Mouse (Mus musculus) embryonic facial prominence, embryonic 11.5 days (tissue): ENCODE results near the gene Fam118a. TPM values are rescaled to one million over a fixed set of nuclear protein-coding genes. Genes with fewer than 3 reads are reported as not detected.

Experiments
- ATAC-seq: fragments of 200-750 bp; cut with Nextera tagmentation; replicated peaks from 2 replicates; pipeline ENCODE4 v1.8.0; 2017; ENCODE audit warnings: low read depth; ENCODE audit not compliant: insufficient number of reproducible peaks, low FRiP score, low TSS enrichment
- DNase-seq: peaks from one replicate; pipeline ENCODE4 v3.0.0-alpha.2; 2015; ENCODE audit warnings: low spot score
- H3K27ac ChIP-seq: fragments of 300-500 bp; sonication (generic); replicated peaks from 2 replicates; pipeline ENCODE4 v1.5.1; 2014; ENCODE audit warnings: mild to moderate bottlenecking, low read depth, low read length, control low read depth
- H3K27me3 ChIP-seq: fragments of 300-500 bp; sonication (generic); 2 replicates; pipeline ENCODE4 v1.6.1; 2014; ENCODE audit warnings: mild to moderate bottlenecking, low read length, moderate library complexity, mixed read lengths; ENCODE audit not compliant: control insufficient read depth, insufficient read depth
- H3K36me3 ChIP-seq: fragments of 300-500 bp; sonication (generic); replicated peaks from 2 replicates; pipeline ENCODE4 v1.6.1; 2014; ENCODE audit warnings: low read depth, mild to moderate bottlenecking, low read length, moderate library complexity, mixed read lengths; ENCODE audit not compliant: control insufficient read depth, insufficient read depth
- H3K4me1 ChIP-seq: fragments of 300-500 bp; sonication (generic); 2 replicates; pipeline ENCODE4 v1.6.1; 2014; ENCODE audit warnings: low read length, mixed read lengths; ENCODE audit not compliant: control insufficient read depth, insufficient read depth
- H3K4me2 ChIP-seq: fragments of 300-500 bp; sonication (generic); 2 replicates; pipeline ENCODE4 v1.6.1; 2014; ENCODE audit warnings: low read depth, mild to moderate bottlenecking, control low read depth, low read length, moderate library complexity
- H3K4me3 ChIP-seq: fragments of 300-500 bp; sonication (generic); 2 replicates; pipeline ENCODE4 v1.5.1; 2014; ENCODE audit warnings: low read depth, low read length, control low read depth
- H3K9ac ChIP-seq: fragments of 300-500 bp; sonication (generic); replicated peaks from 2 replicates; pipeline ENCODE4 v1.6.1; 2014; ENCODE audit warnings: mild to moderate bottlenecking, control low read depth, low read length
- H3K9me3 ChIP-seq: fragments of 300-500 bp; sonication (generic); replicated peaks from 2 replicates; pipeline ENCODE4 v1.6.1; 2016; ENCODE audit warnings: mild to moderate bottlenecking, low read length, inconsistent platforms, mixed read lengths; ENCODE audit not compliant: control insufficient read depth
- WGBS: fragments of 180-500 bp; shearing (Covaris S2); extraction: QIAGEN DNeasy Blood & Tissue Kit; methylation state at CpG from one replicate; pipeline ENCODE4 v1.1.7; 2014; 5-methylcytosine and 5-hydroxymethylcytosine counted together
- polyA plus RNA-seq: library from polyadenylated mRNA; unstranded; fragments of >200 nt; fragmentation: Nextera tagmentation; extraction: Ambion mirVana; gene quantifications from 2 replicates; pipeline ENCODE4 v1.2.1, GENCODE M21; 2014

The Fam118a gene
- polyA plus RNA-seq, 1 experiment from 2014 or later = 26.3 TPM

DNA sequence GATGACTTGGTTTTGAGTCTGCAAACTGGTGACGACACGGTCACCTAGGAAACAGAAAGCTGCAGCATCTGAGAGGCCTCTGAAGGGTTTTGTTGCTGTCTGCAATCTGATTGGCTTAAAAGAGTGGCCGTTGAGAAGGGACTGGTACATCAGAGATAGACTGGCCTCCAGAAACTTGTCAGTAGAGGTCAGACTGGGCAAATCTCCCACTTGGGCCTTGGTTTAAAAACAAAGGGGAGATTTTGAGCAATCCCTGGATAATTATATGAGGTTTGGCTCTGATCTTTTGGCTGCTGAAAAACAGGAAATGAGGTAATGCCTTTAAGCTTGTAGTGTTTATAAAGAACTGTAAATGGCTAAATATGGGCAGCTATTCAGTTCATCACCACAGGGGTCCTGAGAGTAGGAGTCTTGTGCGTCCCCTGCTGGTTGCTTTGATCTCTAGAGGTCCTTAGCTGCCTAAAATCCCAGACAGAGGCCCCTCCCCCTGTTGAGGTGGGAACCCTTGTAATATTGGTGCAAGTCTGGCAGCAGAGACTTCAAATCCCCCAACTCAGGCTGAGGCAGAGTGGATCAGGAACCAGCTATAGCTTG is 13.7 kb downstream of the Fam118a start:
- Histone ChIP-seq H3K4me1 (no peaks in the 10 kb centered on the region), H3K9me3 (no peaks in the 10 kb centered on the region), H3K4me2 (no peak overlapping the region), H3K27me3 (no peaks in the 10 kb centered on the region), H3K27ac (no peak overlapping the region), H3K9ac (no peak overlapping the region), H3K36me3 (no peaks in the 10 kb centered on the region), H3K4me3 (no peak overlapping the region)
- peak; percentile 83 for DNase-seq
- no peak; the same call in 1 of the 2 replicates for ATAC-seq
- 13% methylated on average over 4 of the region's 4 CpGs for WGBS

DNA sequence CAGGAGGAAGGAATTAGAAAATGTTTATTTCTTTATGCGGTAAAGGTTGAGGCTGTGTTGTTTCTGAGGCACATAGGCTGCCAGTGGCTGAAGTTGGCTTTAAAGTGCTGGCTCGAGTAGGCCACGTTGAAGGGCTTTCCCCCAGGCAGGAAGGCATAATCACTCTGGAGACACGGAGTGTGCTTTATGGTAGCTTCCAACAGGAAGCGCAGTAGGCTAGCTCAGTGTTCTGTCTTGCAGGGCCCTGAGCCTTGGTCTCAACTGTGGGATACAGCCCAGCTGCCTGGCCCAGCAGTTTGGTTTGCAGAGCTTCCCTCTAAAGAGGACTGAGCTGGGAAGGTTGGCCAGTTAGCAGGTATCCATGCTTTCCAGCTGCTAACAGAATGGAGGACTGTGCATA is 14.4 kb downstream of the Fam118a start:
- H3K4me1 ChIP-seq = no peaks in the 10 kb centered on the region
- H3K27ac ChIP-seq = no peak overlapping the region
- H3K9me3 ChIP-seq = no peaks in the 10 kb centered on the region
- ATAC-seq (no peak), DNase-seq (no peak)
- no peaks in the 10 kb centered on the region for H3K36me3 ChIP-seq
- 64% methylated on average over 5 of the region's 5 CpGs for WGBS
- H3K27me3 ChIP-seq = no peaks in the 10 kb centered on the region
- H3K4me3 ChIP-seq = no peak overlapping the region
- H3K9ac ChIP-seq = no peak overlapping the region
- no peak overlapping the region for H3K4me2 ChIP-seq

DNA sequence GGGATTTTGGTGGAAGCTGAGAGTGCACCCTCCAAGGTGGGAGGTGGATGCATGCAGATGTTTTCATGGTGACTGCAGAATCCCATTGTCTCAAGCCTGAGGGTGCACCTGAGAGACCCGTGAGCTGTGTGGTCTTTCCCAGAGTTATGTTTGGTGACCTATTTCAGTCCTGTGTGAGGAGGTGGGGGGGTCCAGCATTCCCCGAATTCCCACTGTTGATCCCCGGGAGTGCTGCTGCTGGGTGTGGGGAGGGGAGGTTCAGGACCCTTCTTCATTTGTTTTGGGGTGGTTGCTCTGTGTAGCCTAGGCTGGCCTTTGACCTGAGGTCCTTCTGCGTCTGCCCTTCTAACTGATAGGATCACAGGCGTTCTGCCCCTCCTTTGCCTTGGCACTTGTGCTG is 15.0 kb downstream of the Fam118a start:
- no peaks in the 10 kb centered on the region for H3K4me1 ChIP-seq
- no peaks in the 10 kb centered on the region for H3K36me3 ChIP-seq
- DNase-seq (no peak), ATAC-seq (no peak)
- no peak overlapping the region for H3K4me3 ChIP-seq
- WGBS = 75% methylated on average over 5 of the region's 5 CpGs
- no peaks in the 10 kb centered on the region for H3K27me3 ChIP-seq
- H3K9me3 ChIP-seq = no peaks in the 10 kb centered on the region
- H3K4me2 ChIP-seq = no peak overlapping the region
- H3K9ac ChIP-seq = no peak overlapping the region
- H3K27ac ChIP-seq = no peak overlapping the region

DNA sequence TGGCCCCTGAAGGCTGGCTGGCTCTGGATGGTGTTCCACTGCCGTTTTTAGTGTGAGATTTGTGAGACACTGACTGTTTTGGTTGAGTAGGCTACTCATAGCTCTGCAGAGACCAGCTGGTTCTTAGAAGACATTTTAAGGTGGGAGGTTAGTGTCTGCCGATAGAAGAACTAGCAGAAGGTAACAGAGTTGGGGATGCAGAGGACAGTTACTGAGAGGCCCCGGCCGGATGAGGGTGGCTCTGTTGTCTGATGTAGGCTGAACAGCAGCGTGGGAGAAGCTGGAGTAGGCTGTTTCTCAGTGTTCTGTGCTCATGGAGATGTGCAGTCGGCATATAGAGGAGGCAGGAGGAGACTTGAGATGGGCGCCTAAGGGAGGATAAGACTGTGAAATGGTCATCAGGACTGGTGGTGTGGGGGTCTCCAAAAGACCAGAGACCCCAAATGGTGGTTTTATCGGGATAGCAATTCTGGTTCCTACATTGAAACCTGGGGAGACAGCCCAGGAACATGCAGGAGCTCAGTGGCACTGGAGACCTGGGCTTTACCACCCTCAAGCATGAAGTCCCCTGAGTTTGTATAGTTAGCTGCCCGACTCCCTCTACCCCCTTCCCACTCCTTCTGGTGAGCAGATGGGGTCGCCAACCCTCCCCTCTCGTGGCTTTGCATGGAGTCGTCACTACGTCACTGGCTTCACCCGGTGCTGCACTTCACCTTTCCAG is 17.6 kb downstream of the Fam118a start:
- Histone ChIP-seq H3K27me3 (no peaks in the 10 kb centered on the region), H3K4me1 (no peaks in the 10 kb centered on the region), H3K4me2 (no peak overlapping the region), H3K36me3 (no peaks in the 10 kb centered on the region), H3K9me3 (no peaks in the 10 kb centered on the region), H3K9ac (no peak overlapping the region), H3K4me3 (no peak overlapping the region), H3K27ac (no peak overlapping the region)
- DNase-seq (no peak), ATAC-seq (no peak)
- 89% methylated on average over 14 of the region's 14 CpGs for WGBS

DNA sequence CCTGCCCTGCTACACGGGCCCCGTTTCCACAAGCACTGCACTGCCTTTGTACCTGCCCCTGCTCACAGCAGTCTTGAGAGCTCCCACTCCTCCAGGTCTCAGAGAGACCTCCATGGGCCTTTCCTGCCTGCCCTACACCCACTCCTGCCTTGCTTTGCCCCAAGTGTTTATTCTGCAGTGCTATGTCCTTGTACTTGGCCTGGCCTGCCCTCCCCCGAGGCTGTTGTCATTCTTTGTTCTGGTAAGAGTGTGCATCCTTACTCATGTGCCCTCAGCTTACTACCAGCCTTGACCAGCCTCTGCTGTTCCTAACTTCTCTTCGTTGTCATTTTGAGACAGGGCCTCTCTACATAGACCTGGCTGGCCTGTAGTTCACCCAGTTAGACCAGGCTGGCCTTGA is 19.1 kb downstream of the Fam118a start:
- H3K9me3 ChIP-seq = no peaks in the 10 kb centered on the region
- H3K4me2 ChIP-seq = no peak overlapping the region
- no peak overlapping the region for H3K9ac ChIP-seq
- no peak overlapping the region for H3K4me3 ChIP-seq
- DNase-seq = no peak
- H3K27ac ChIP-seq = no peak overlapping the region
- H3K36me3 ChIP-seq = no peaks in the 10 kb centered on the region
- no peaks in the 10 kb centered on the region for H3K4me1 ChIP-seq
- 87% methylated on average over 4 of the region's 4 CpGs for WGBS
- no peak for ATAC-seq
- no peaks in the 10 kb centered on the region for H3K27me3 ChIP-seq

DNA sequence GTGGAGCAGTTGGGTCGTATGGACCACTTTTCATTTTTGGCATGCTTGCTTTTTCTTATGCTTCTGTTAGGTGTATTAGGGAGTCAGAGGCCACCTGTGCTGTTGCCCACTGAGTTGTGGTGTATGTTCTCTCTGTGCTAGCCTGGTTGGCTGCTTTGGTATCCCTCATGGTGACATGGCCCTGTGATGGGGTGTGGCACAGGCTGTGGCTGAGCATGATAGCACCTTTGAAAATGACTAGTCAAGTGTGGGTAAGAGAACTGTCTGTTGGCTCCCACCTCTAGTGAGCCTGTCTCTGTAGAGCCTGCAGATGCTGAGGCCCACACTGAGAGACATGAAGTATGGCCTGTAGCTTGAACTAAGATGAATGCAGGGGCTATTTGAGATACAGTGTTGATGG is 21.0 kb downstream of the Fam118a start:
- Histone ChIP-seq H3K4me3 (no peak overlapping the region), H3K9me3 (no peaks in the 10 kb centered on the region), H3K4me1 (no peaks in the 10 kb centered on the region), H3K27ac (no peak overlapping the region), H3K4me2 (no peak overlapping the region), H3K36me3 (no peaks in the 10 kb centered on the region), H3K9ac (no peak overlapping the region), H3K27me3 (no peaks in the 10 kb centered on the region)
- 100% methylated on average over 1 of the region's 1 CpGs for WGBS
- DNase-seq (no peak), ATAC-seq (no peak)

DNA sequence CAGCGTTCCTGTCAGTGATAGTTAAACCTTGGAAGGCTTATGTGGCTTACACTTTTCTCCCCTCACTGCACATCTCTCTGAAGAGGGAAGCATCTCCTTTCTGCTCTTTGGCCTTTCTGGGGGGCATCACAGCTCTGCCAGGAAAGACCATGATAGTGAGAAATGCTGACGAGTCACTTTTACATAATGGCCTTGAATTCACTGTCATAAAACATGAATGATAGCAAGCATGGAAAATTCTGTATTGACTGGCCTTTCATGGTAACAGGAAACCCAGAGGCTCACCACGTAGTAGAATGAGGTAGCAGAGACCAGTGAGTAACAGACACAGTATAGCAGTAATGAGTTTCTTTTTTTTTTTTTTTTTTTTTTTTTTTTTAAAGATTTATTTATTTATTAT is 25.4 kb downstream of the Fam118a start:
- H3K9me3 ChIP-seq = no peaks in the 10 kb centered on the region
- no peak overlapping the region for H3K4me2 ChIP-seq
- H3K9ac ChIP-seq = no peak overlapping the region
- no peak overlapping the region for H3K27ac ChIP-seq
- H3K4me1 ChIP-seq = no peaks in the 10 kb centered on the region
- H3K36me3 ChIP-seq = no peaks in the 10 kb centered on the region
- H3K27me3 ChIP-seq = no peaks in the 10 kb centered on the region
- DNase-seq (no peak), ATAC-seq (no peak)
- 91% methylated on average over 3 of the region's 3 CpGs for WGBS
- H3K4me3 ChIP-seq = no peak overlapping the region

DNA sequence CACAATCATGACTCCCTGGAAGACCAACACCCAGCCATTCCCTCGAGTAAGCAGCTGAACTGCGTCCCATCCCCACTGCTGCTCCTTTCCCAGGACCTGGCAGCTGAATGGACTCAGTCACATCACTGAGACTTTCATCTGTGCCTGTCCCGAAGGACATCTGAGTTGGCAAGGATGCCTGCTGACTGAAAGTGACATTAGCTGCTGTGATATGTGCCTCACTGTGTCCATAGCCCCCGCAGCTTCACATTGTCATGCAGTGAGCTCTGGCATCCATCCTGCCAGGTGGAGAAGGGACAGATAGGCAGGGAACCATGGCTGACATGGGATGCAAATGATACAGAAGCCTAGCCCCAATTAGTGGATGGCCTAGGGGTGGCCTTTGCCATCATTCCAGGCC is 26.4 kb downstream of the Fam118a start:
- DNase-seq = no peak
- ATAC-seq = no peak
- Histone ChIP-seq H3K4me2 (no peak overlapping the region), H3K4me3 (no peak overlapping the region), H3K9ac (no peak overlapping the region), H3K36me3 (no peaks in the 10 kb centered on the region), H3K9me3 (no peaks in the 10 kb centered on the region), H3K27ac (no peak overlapping the region), H3K4me1 (no peaks in the 10 kb centered on the region), H3K27me3 (no peaks in the 10 kb centered on the region)
- 85% methylated on average over 4 of the region's 4 CpGs for WGBS
